Mouse (Mus musculus) liver, embryonic 14.5 days (tissue): Measurements from ENCODE around the gene Spef1.

Source experiments
- CTCF ChIP-seq: IDR thresholded peaks from 2 replicates; pipeline ENCODE4 v1.5.1; 2016; ENCODE audit warnings: antibody characterized with exemption, low read depth, control low read depth
- EP300 ChIP-seq: IDR thresholded peaks from 2 replicates; pipeline ENCODE4 v1.6.1; 2016; ENCODE audit warnings: antibody characterized with exemption, low read depth

DNA sequence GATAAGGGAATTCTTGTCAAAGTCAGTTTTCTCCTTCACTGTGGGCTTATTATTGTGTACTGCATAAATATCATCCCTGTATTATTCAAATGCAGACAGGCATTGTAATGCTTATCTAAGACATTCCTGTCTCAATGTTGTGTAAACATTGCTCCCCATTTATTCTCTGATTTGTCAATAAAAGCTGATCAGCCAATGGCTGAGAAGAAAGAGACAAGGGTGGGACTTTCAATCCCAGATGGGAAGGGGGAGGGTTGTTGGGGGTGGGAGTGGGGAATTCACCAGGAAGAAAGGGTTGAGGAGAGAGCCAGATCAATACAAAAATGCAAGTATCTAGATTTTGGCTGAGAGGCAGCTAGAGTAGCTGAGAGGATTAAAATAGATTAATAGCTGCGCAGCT, 18.2 kb downstream of the Spef1 start:
- TF ChIP-seq CTCF (no peak), EP300 (no peak)
